Mouse (Mus musculus) liver, embryonic 12.5 days (tissue): ENCODE measurements at regions not wholly inside any gene's neighbourhood (a gene's known extent, or its start where the extent isn't known, plus 50 kb on each side); places are given as distances from the start of the nearest gene placed in this dataset.
"Not testable (repeated sequence)": the region's sequence is repeated elsewhere in the genome, so short reads cannot be mapped to it uniquely, and the experiment has no call there.

Experiments
- ATAC-seq: fragments of 200-750 bp; cut with Nextera tagmentation; 2 replicates; pipeline ENCODE4 v1.8.0; 2017; ENCODE audit warnings: moderate number of reproducible peaks, mild to moderate bottlenecking, moderate library complexity
- H3K27ac ChIP-seq: fragments of 300-500 bp; sonication (generic); 2 replicates; pipeline ENCODE4 v1.5.1; 2016; ENCODE audit warnings: mild to moderate bottlenecking
- H3K27me3 ChIP-seq: fragments of 300-500 bp; sonication (generic); replicated peaks from 2 replicates; pipeline ENCODE4 v1.6.1; 2016; ENCODE audit warnings: mild to moderate bottlenecking, moderate library complexity
- H3K36me3 ChIP-seq: fragments of 300-500 bp; sonication (generic); 2 replicates; pipeline ENCODE4 v1.6.1; 2016; ENCODE audit warnings: mild to moderate bottlenecking, moderate library complexity
- H3K4me1 ChIP-seq: fragments of 300-500 bp; sonication (generic); 2 replicates; pipeline ENCODE4 v1.6.1; 2016
- H3K4me2 ChIP-seq: fragments of 300-500 bp; sonication (generic); 2 replicates; pipeline ENCODE4 v1.6.1; 2016; ENCODE audit warnings: mild to moderate bottlenecking, moderate library complexity
- H3K4me3 ChIP-seq: fragments of 300-500 bp; sonication (generic); 2 replicates; pipeline ENCODE4 v1.5.1; 2016; ENCODE audit warnings: mild to moderate bottlenecking, moderate library complexity
- H3K9ac ChIP-seq: fragments of 300-500 bp; sonication (generic); 2 replicates; pipeline ENCODE4 v1.6.1; 2016; ENCODE audit warnings: mild to moderate bottlenecking, moderate library complexity
- H3K9me3 ChIP-seq: fragments of 300-500 bp; sonication (generic); replicated peaks from 2 replicates; pipeline ENCODE4 v1.6.1; 2016; ENCODE audit warnings: mild to moderate bottlenecking, moderate library complexity
- WGBS: fragments of 180-500 bp; shearing (Covaris S2); methylation state at CpG from one replicate; pipeline ENCODE4 v1.1.7; 2016; ENCODE audit not compliant: insufficient replicate concordance; 5-methylcytosine and 5-hydroxymethylcytosine counted together

DNA sequence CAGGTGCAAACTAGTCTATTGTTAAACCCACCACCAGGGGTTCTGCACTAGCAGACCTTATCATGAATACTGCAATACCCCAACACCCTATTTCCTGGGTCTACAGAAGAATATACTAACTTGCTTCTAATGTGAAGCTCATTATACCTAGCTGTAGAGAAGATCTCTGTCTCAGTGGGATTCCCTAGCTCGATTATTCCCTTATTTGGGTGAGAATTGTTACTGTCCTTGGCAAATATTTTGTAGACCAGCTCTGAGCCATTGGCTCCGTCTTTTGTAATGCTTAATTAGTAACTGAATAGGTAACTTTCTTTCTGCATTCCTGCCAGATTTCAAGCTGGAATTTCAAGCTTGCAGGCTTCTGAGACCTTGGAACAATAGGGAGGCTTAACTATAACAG is 590.8 kb upstream of the Adcyap1 start:
- not testable (repeated sequence) for H3K9ac ChIP-seq, H3K27me3 ChIP-seq, H3K36me3 ChIP-seq, H3K4me1 ChIP-seq, H3K9me3 ChIP-seq, ATAC-seq, H3K4me3 ChIP-seq, H3K27ac ChIP-seq, H3K4me2 ChIP-seq
- WGBS = 30% methylated on average over 2 of the region's 2 CpGs

DNA sequence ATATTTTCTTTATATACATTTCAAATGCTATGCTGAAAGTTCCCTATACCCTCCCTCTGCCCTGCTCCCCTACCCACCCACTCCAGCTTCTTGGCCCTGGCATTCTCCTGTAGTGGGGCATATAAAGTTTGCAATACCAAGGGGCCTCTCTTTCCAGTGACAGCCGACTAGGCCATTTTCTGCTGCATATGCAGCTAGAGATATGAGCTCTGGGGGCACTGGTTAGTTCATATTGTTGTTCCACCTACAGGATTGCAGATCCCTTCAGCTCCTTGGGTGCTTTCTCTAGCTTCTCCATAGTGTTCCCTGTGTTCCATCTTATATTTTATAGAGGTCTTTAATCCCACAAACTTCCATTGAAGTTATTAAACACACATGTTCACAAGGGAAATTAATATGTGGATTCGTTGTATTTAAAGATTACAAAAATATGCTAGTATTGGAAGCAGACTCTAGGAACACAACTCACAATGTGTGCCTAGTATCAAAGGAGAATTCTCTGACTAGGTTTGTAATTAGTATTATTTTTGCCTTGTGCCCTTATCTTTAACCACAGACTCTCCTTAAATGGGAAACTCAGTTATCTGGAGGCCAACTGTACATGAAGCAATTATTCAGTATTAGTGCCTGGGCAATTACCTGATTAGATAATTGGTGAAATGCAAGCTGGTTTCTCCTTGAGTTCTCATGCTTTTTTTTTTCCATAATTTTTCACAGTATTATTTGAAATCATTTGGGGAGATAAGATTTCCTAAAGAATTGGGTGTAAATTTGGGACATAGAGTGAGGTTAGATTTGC is 569.8 kb upstream of the Adcyap1 start:
- Histone ChIP-seq H3K36me3 (no peaks in the 10 kb centered on the region), H3K9me3 (no peaks in the 10 kb centered on the region), H3K4me2 (no peak overlapping the region), H3K9ac (no peak overlapping the region), H3K4me3 (no peak overlapping the region), H3K4me1 (no peaks in the 10 kb centered on the region), H3K27me3 (no peaks in the 10 kb centered on the region), H3K27ac (peak overlapping the region; percentile 25; the same call in 1 of the 2 replicates)
- peak; percentile 84 for ATAC-seq
- 54% methylated on average over 2 of the region's 2 CpGs for WGBS

DNA sequence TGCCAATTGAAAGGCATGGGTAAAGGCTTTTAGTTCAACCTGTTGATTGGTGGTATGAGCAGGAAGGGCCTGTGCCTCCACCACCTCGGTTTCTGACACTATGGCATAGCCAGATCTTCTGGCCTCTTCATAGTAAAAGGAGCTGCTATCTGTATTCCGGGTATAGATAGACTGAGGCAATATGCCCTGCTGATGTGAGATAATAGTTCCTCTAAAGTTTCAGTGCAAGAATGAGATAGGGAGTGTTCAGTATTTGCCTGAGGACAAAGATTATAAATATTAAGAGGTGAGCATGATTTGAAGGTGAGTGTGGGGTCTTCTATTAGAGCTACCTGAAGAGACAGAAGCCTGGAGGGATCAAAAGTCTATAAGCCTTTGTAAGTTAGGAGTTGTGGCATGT is 547.6 kb upstream of the Adcyap1 start:
- Histone ChIP-seq H3K9ac (no peak overlapping the region), H3K9me3 (no peaks in the 10 kb centered on the region), H3K27ac (no peak overlapping the region), H3K4me1 (no peaks in the 10 kb centered on the region), H3K36me3 (no peaks in the 10 kb centered on the region), H3K4me3 (no peak overlapping the region), H3K27me3 (no peaks in the 10 kb centered on the region), H3K4me2 (no peak overlapping the region)
- ATAC-seq = peak; percentile 44; the same call in 1 of the 2 replicates
- WGBS = 62% methylated on average over 2 of the region's 2 CpGs
